Mouse (Mus musculus) right cerebral cortex, postnatal 25 days (tissue): ENCODE measurements around the gene Edar.
A peak's percentile ranks its signal among the peaks of the same experiment; 100 is the strongest.

Experiments
- DNase-seq: peaks from one replicate; pipeline ENCODE4 v3.0.0; 2022

Edar gene

GRCm38 (mm10) chr10:58600151-58600550 lies 75.3 kb downstream of the Edar start:
- no peak for DNase-seq

- no peak for DNase-seq
Observed at GRCm38 (mm10) chr10:58595821-58596220, 79.6 kb downstream of the Edar start.

GRCm38 (mm10) chr10:58595197-58595596 lies 80.3 kb downstream of the Edar start:
- no peak for DNase-seq

- DNase-seq: no peak
Observed at GRCm38 (mm10) chr10:58594486-58594885, 81.0 kb downstream of the Edar start.

- DNase-seq: no peak
Observed at GRCm38 (mm10) chr10:58585427-58586223, 89.8 kb downstream of the Edar start.

- no peak for DNase-seq
Observed at GRCm38 (mm10) chr10:58560521-58560920, 114.9 kb downstream of the Edar start.

- no peak for DNase-seq
Observed at GRCm38 (mm10) chr10:58559901-58560300, 115.6 kb downstream of the Edar start.

GRCm38 (mm10) chr10:58559098-58559497 lies 116.4 kb downstream of the Edar start:
- peak; percentile 30 for DNase-seq

- no peak for DNase-seq
Observed at GRCm38 (mm10) chr10:58554693-58555387, 120.6 kb downstream of the Edar start.
